Mouse (Mus musculus): Measurements from ENCODE around the gene Hmgb1.

- TF ChIP-seq CTCF (IDR thresholded peaks at IDR 0.05; ENCODE audit: low read depth) (no peak), EP300 (optimal IDR thresholded peaks at IDR 0.05) (no peak)
These were observed 75.1 kb downstream of the Hmgb1 start for GRCm38 (mm10) chr5:149109220-149109619.
